15 mouse cellular contexts compared by ENCODE assay signal in genomic region chr7:78333422-78333821, GRCm38 (mm10).
DNase-seq lines count a peak whose midpoint lies in the region; TF ChIP-seq lines count a peak whose summit lies in the region.
"Had no signal": no experiment of that assay in that cellular context is flagged by ENCODE, and none has a peak within 500 bp of the region (broad histone marks: within the 10 kb centered on the region; RNA-seq: fewer than 3 reads in every experiment).

No protein-coding gene starts in this region.

- no peak for TF ChIP-seq POLR2A in cerebellum, adult 2 months (IDR thresholded peaks at IDR 0.05; ENCODE audit: borderline replicate concordance, insufficient read depth, low read length)

- peak in 1 of 2 experiments; percentile 40 for DNase-seq in cerebellum, adult 2 months
- DNase-seq in cerebellum, adult 8-10 months = no peak
- DNase-seq in cerebellum, adult 9-11 months = peak; percentile 30
- no peak for DNase-seq in cerebellum, postnatal 25 days
- peak; percentile 67 for DNase-seq in brain, adult 2 months (ENCODE audit: low read depth, low spot score)
- DNase-seq in adrenal gland, postnatal 36 days = no peak
- DNase-seq: adrenal gland, adult 8-10 months; adrenal gland, postnatal 14 days; cerebellum, adult 11-12 months; cerebellum, postnatal 36 days; forebrain, postnatal 0 days had no signal

- H3K27ac ChIP-seq in cerebellum, adult 2 months (ENCODE audit: insufficient read depth, low read length) = 0 out of 2 replicates have a peak overlapping the region, but pooled peaks have one; percentile 36
- H3K27ac ChIP-seq: embryonic facial prominence, embryonic 10.5 days; embryonic facial prominence, embryonic 12.5 days; forebrain, embryonic 13.5 days; forebrain, embryonic 15.5 days had no signal

- no peak overlapping the region for H3K4me3 ChIP-seq in cerebellum, adult 2 months (replicated peaks; ENCODE audit: insufficient read depth, low read depth, low read length)
- H3K4me3 ChIP-seq: embryonic facial prominence, embryonic 10.5 days; embryonic facial prominence, embryonic 12.5 days; forebrain, embryonic 13.5 days; forebrain, embryonic 15.5 days had no signal

- no peaks in the 10 kb centered on the region for H3K27me3 ChIP-seq in cerebellum, adult 2 months (ENCODE audit: control insufficient read depth, insufficient read depth, low read length)
- H3K27me3 ChIP-seq: embryonic facial prominence, embryonic 12.5 days; forebrain, embryonic 13.5 days; forebrain, embryonic 15.5 days had no signal

- peaks cover 7% of the 10 kb centered on the region; the same call in 1 of the 2 replicates for H3K4me1 ChIP-seq in cerebellum, adult 2 months (ENCODE audit: control insufficient read depth, insufficient read depth, low read length)
- H3K4me1 ChIP-seq: embryonic facial prominence, embryonic 10.5 days; embryonic facial prominence, embryonic 12.5 days; forebrain, embryonic 13.5 days; forebrain, embryonic 15.5 days had no signal

- no peak for TF ChIP-seq CTCF in cerebellum, adult 2 months (IDR thresholded peaks at IDR 0.05; ENCODE audit: borderline replicate concordance, insufficient read depth, low read depth, low read length)

Comparison
In these comparisons a context has a peak if more than half of its experiments do, and no peak if none do; other contexts are left out.
1. DNase-seq: peak in cerebellum, adult 9-11 months (single experiment) and brain, adult 2 months (single experiment); none in cerebellum, adult 8-10 months (single experiment), cerebellum, postnatal 25 days (0 of 2) and adrenal gland, postnatal 36 days (0 of 2).